Mouse (Mus musculus): ENCODE results near the gene Tcp11.

Gene Tcp11

DNA sequence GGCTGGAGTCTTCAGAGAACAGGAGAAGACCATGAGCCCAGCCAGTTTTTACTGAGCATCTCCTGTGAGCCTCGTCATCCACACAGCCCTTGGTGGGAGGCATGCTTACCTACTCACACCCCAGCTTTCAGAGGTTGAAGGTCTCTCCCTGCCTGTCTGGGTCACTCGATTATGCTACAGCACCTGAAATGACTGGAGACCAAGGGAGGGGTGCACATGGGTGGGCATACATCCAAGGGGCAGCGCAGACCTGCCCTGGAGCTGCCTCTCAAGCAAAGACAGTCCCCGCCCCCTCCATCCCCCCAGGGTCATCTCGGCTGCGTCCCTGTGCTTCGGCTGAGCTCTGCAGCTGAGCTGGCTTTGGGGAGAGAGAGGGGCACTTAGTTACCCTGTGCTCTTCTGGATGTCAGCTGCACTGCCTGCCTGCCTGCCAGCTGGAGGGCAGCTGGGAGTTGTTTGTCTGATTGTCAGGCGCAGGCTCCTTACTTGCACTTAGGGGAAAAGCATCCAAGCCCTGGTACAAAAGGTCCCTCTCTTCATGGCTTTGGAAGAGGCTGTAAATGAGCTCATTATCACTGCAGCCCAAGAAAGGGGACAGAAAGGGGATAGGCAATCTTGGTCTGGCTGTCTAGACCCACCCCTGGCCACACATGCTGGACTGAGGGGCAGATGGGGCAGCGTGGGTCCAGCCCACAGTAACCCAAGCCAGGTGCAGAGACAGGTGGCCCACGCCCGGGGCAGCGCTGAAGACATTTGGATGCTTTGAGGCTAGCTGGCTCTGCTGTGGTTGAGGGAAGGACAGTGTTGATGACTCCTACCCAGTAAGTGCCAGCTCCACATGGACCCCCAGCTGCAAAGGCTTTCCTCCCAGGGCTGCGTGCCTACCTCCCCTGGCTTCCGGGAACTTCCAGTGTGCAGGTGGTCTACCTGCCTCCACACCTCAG, 43.4 kb downstream of the Tcp11 start:
- DNase-seq (ENCODE audit: low spot score) = no peak

DNA sequence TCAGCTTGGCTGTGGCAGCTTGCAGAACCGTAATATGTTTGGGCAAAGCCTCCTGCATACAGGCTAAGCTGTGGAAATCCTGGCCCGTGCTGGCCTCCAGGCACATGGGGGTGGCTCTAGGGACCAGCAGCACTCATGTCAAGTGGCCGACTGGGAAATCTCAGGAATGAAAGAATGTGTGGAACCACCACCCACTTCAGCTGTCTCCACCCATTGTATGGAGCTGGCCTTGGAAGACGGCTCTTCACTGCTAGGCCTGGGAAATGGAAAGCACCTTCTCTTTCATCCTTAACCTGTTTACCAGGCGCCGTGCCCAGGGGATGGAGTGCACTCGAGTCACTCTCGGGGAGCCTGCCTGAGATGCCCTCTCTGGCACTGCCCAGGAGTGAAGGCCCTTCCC, 45.5 kb downstream of the Tcp11 start:
- DNase-seq (ENCODE audit: low spot score) = no peak

DNA sequence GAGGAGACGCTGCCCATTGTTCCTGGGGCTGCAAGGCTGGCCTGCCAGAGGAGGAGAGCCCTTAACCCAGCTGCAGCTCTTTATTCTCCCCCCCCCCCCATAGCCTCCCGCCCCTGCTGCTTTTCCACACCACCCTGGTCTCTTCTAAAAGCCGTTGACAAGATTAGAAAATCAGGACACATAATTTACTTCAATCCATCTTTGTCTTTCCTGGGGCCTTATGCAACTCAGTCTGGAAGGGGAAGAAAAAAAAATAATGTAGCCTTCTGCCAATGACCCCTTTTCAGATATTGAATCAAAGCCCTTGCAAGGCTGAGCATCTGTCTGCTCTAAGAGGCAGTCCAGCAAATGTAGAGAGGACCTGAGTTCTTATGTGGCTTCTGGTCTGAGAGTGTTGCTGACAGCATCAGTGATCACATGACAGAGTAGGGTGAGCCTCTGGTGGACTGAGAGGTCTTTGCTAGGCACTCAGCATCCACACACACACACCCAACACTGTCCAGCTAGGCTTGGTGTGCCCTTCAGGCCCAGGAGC, 47.3 kb downstream of the Tcp11 start:
- DNase-seq (ENCODE audit: low spot score) = no peak

DNA sequence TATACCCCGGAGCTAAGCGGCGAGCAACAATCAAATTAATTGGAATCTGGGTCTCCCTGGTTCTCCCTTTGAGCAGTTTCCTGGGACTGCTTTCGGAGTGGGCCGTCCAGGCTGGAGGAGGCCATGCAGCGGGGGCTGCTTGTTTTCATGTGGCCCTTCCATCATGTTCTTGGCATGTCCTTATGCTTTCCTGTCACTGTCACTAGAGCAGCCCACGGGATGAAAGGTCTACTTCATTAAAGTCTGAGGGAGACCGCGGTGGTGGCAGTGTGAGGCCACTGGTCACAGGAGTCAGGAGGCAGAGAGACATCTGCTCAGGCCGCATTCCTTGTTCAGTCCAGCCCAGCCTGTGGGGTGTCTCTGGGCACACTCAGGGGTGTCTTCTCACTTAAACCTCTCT, 48.2 kb downstream of the Tcp11 start:
- no peak for DNase-seq (ENCODE audit: low spot score)

DNA sequence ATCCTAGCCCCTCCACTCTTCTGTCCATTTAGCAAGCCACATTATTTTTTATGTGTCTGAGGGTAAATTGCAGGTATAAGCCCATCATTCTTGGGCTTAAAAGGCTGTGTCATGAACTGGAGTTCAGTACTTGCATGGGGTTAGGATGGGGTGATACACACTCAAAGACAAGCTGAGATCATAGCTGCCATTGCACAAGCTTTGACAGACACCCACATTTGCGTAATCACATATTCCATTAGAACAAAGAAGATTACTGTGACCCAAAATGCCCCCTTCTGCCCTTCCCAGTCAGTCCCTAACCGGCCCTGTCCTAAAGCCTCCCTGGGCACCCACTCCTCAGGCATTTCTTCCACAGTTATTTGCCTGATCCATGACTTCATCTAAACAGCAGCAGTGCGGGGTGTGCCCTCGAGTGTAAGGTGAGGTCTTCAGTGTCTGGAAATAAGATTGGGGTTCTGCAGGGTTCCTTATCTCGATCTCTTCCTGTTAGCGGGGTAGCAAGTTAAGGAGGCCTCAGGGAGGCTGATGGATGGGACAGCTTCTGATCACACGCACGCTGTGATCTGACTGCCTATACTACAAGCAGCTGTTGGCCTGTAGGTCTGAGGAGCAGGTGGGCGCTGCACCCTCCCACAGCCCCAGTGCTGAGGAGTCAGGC, 49.0 kb downstream of the Tcp11 start:
- no peak for DNase-seq (ENCODE audit: low spot score)

DNA sequence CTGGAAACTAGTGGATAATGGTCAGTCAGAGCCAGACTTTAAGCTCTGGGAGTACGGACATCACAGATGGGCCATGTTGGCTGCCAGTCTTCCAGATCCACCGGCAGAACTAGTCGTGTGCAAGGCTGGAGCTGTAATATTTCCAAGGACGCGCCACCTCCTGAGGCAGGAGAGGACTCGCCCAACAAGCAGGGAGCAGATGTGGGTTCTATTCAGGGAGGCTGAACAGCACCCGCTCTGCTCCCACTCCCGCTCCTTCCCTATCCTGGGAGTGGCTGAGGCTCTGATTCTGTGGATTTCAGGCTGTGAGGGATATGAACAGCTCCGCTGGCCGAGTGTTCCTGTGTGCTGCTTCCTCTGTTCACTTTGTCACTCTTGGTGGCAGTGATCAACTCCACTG, 50.0 kb downstream of the Tcp11 start:
- DNase-seq (ENCODE audit: low spot score) = no peak

DNA sequence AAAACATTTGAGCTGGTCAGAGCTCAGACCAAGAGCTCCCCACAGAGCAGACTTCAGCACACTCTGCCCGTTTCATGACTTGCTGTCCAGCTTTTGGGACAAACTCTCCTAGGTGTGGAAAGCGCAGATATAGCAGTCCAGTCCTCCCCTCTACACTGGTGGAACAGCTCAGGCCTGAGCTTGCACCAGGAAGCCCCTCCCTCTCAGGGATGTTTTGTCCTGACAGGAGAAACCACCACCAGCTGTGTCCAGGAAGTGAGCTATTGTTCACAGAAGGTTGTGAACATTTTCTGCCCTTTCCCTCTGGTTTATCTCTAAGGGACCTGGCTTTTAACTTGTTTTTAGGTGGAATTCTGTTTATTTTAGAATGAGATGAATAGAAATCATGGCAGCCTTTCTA, 51.1 kb downstream of the Tcp11 start:
- DNase-seq (ENCODE audit: low spot score) = no peak

DNA sequence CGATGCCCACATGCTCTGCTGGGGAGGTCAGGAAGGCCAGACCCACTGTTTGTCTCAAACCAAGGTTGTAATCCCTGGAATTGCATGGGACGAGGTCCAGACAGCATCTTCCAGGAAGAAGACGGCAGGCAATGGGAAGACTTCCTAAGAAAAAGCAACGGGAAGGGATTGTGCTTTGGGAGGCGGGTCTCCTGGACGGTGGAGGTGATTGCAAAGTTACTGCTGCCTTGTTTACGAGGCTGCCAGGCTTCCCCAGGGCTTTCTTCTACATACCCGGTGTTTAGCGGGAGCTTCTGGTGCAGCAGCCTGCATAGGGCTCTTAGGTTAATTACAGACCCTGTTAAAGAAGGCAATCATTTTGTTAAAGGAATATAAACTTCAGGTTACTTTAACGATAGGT, 52.2 kb downstream of the Tcp11 start:
- no peak for DNase-seq (ENCODE audit: low spot score)

DNA sequence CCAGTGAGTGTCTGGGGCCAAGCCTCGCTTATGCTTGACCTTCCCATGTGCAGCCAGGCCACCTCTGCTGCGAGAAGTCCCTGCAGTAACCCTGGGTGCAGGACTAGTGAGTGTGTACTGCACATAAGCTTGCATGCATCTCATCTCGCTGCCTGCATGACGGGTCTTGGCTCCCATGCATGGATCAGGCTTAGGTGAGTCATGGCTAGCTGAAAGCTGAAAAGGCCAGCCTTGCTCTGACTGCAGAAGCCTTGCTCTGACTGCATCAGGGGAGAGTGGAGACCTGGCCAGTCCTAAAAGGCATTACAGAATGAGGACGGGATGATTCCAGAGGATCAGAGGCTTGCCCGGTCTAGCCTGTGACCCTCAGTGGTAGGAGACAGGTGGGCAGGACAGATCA, 53.2 kb downstream of the Tcp11 start:
- no peak for DNase-seq (ENCODE audit: low spot score)

DNA sequence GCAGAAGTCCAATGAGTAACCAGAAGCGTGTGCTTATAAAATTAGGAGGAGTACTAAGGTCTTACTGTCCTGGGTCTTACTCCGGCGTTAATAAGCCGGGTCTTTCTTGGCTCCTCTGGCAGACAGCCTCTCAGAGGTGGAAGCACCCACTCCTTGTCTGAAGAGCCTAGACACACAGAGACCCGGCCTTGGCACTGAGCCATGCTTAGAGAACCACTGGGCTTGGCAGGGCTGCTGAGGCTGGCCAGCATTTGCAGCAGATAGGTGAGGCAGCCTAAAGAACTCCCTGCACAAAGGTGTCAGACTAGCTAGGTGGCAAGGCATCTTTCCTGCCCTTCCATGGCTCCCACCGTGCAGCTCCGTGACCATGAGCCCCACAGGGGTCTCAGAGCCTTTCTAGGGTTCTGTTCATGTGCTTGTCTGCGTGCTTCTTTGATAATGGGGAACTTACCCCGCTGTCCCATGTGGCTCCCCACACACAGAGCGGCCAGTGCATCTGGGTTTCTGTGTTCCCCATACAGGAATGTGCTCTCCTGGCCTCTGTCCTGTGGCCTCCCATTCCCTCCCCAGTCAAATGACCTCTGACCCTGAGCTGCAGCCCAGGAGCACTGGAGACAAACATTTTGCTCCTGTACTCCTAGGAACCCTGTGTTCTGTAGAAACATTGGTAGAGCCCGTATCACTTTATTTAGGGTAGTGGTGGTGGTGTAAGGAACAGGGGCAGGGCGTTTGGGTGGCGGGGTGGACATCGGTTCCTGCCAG, 54.1 kb downstream of the Tcp11 start:
- no peak for DNase-seq (ENCODE audit: low spot score)

DNA sequence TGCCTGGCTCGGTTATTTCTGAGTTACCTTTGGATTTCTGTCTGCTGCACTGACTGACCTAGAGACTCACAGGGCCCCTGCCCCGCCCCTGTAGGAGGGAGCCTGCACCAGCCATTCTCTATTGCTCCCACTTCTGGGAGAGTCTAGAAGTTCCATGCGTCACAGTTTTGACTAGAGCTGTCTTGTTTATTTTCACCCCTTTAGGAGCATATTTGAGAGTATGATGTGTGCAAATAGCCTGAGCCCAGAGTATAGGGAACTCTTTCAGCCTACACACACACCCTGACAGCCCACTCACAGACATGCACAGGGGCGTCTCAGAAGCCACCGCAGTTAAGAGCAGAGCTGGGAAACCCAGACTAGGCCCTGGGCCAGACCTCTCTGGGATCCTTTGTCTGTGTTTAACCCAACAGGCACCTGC, 54.9 kb downstream of the Tcp11 start:
- DNase-seq (ENCODE audit: low spot score) = no peak

DNA sequence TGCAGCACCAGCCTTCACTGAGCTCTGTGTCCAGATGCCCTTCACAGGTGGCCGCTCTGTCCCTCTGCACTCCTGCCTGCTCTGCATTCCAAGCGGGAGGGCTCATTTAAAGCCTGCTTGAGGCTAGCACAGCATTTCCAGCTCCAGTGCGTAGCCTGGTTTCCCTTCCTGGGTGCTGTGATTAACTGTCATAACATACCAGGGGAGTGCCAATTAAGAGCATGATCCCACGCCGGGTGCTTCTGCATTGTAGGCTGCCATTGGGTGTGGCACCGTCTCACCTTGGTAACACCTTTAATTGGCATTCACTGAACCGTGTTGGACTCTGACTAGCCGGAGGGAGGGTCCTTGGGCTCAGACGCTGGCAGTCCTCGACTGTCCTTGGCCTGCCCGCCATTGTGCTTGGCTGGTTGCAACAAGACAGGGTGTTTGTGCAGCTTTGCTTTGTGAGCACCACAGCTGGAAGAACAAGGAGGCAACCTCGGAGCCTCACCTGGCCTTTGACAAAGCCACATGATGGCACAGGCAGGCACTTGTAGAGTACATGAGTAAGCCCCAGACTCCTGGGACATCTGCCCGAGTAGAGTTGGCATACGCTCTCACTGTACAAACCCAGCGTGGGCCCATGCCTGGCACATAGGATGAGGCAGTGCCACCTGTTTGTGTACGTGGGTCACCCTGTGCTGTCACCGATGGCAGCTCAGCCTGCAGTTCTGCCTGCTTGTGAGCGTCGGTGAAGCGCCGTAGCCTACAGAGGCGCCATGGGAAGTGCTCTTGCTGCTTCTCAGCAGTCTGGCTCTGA, 57.4 kb downstream of the Tcp11 start:
- no peak for DNase-seq (ENCODE audit: low spot score)

DNA sequence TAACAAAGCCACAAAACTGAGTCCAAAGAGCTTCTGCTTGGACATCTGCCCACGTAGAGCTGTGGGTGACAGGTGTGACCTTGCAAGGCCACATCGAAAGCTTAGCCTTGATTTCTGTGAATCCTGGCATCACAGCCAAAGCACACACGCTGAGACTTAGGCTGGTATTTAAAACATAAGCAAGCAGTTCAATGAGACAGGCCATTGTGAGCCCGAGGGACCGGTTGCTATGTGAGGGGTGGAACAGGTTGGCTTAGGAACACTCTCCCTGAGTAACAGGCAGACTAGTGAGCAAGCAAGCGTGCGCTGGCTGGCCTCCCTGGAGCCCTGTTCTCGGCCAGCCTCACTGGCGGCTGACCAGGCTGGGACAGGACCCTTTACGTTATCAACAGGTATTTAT, 58.5 kb downstream of the Tcp11 start:
- DNase-seq (ENCODE audit: low spot score) = no peak

DNA sequence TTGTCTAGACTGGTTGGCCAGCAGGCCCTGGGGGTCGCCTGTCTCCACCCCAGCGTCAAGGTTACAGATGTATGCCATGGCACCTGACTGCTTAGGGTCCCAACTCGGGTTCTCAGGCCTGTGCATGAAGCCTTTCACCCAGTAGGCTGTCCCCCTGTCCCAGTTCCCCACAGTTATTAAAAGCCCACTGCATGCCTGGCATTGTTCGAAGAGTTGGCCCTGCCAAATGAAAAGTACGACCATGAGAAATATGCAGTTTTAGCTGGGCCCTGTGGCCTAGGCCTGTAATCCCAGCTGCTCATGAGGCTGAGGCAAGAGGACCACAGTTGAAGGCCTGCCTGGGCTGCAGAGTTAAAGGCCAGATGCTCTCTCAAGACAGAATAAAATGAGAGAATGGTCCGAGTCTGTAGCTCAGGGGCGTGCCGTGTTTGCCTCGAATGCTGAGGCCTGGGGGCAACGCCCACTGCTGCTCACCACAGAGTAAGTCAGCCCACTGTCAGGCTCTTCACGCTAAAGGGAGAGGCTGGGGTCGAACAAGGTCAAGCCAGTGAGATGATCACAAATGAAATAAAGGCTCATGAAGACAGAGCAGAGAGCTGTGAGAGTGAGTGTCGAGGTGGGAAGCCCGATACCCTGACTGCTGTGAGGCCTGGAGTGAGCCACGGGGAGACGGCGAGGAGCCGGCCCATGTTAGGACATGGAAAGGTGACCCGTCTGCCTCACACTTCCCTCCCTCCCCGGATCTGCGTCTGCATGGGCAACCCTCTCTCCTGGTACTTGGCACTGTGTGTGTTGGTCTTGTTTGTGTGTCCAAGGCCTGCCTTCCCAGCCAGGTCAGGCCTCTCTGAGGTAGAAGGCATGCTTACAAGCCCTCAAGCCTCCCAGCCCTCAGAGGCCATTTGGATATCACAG, 60.4 kb downstream of the Tcp11 start:
- DNase-seq (ENCODE audit: low spot score) = no peak

DNA sequence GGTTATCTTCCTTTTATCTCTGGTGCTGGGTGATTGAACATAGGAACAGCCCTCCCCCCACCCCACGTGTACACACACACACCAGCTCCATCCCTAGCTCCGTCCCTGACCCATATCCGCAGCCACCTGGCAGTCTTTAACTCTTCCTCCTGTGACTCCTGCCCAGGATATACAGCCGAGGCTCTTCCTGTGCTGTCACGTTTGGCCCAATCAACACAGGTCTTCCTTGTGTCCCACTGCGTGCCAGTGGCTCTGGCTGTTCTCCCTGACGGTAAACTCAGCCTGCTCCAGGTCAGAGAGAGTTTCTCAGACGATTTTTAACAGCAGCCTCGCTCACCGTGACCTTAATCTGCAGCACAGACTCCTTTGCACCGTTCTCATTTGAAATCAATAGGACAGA, 61.7 kb downstream of the Tcp11 start:
- no peak for DNase-seq (ENCODE audit: low spot score)

DNA sequence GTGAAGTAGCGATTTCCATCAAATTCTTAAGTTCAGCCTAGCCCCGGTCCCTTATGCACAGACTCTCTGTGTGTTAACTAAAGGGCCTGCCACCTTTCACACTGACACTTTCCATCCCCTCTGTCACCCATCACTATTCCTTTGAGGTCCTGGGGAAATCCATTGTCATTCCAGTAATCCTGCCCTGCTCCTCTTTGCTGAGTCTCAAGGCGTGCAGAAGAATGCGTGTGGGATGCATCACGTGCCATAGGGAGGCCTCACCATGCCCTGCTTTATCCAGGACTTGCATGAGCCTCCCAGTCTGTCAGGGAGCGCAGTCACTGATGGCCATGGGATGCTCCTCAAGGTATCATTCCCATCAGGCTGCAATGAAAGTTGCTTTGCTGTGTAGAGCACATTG, 62.1 kb downstream of the Tcp11 start:
- DNase-seq (ENCODE audit: low spot score) = no peak

Data from testis, postnatal 10 days (tissue).